Mouse (Mus musculus) frontal cortex, postnatal 25 days (tissue): ENCODE measurements around the gene Rpl7a.
"Not testable (repeated sequence)": the region's sequence is repeated elsewhere in the genome, so short reads cannot be mapped to it uniquely, and the experiment has no call there.

Experiments
- DNase-seq, 2 experiments: peaks; one replicate each; pipeline ENCODE4 v3.0.0; 2022; ENCODE audit warnings: low spot score in 2 of 2

Gene Rpl7a

GRCm38 (mm10) chr2:26910124-26910993 is at the start of gene Rpl7a, which contains the start of gene Med22:
Gene Rpl7a, plus strand, starts transcription at chr2:26910764.
Gene Med22, minus strand, starts transcription at chr2:26910677.
- peak; percentile 100 for DNase-seq

GRCm38 (mm10) chr2:26862856-26863255 is 47.7 kb upstream of the Rpl7a start:
- DNase-seq, result no peak

- no peak for DNase-seq
Observed at GRCm38 (mm10) chr2:26864879-26865278, 45.7 kb upstream of the Rpl7a start, which contains the start of gene Abo. Gene Abo, minus strand, starts transcription at chr2:26864979.

GRCm38 (mm10) chr2:26870666-26871065 is 39.9 kb upstream of the Rpl7a start:
- DNase-seq, result no peak

GRCm38 (mm10) chr2:26878571-26878970 is 32.0 kb upstream of the Rpl7a start:
- DNase-seq, result no peak

- not testable (repeated sequence) for DNase-seq
Observed at GRCm38 (mm10) chr2:26885541-26885940, 25.0 kb upstream of the Rpl7a start.

- DNase-seq, result not testable (repeated sequence)
Observed at GRCm38 (mm10) chr2:26886170-26886569, 24.4 kb upstream of the Rpl7a start.

GRCm38 (mm10) chr2:26895898-26896297 is 14.7 kb upstream of the Rpl7a start:
- no peak for DNase-seq

GRCm38 (mm10) chr2:26900731-26901130 is 9.8 kb upstream of the Rpl7a start:
- no peak for DNase-seq

GRCm38 (mm10) chr2:26901834-26902400 is 8.6 kb upstream of the Rpl7a start:
- DNase-seq, result no peak

- DNase-seq, result peak; percentile 90 to 93
Observed at GRCm38 (mm10) chr2:26902467-26903220, 7.9 kb upstream of the Rpl7a start, which contains the start of gene Surf6. Gene Surf6, minus strand, starts transcription at chr2:26902879.

GRCm38 (mm10) chr2:26903311-26903710 is 7.3 kb upstream of the Rpl7a start:
- DNase-seq, result no peak

GRCm38 (mm10) chr2:26905936-26906335 is 4.6 kb upstream of the Rpl7a start:
- DNase-seq, result no peak

- no peak for DNase-seq
Observed at GRCm38 (mm10) chr2:26906431-26906830, 4.1 kb upstream of the Rpl7a start.

- DNase-seq, result no peak
Observed at GRCm38 (mm10) chr2:26907109-26907508, 3.5 kb upstream of the Rpl7a start.

GRCm38 (mm10) chr2:26908710-26909386 is 1.7 kb upstream of the Rpl7a start:
- DNase-seq, result no peak

- no peak for DNase-seq
Observed at GRCm38 (mm10) chr2:26909387-26909784, 1.2 kb upstream of the Rpl7a start.

GRCm38 (mm10) chr2:26910994-26911765 is 616 bp downstream of the Rpl7a start:
- DNase-seq, result no peak

- no peak for DNase-seq
Observed at GRCm38 (mm10) chr2:26912253-26912770, 1.7 kb downstream of the Rpl7a start.

- DNase-seq, result no peak
Observed at GRCm38 (mm10) chr2:26913416-26914147, 3.0 kb downstream of the Rpl7a start.
